Mouse (Mus musculus): ENCODE data around the gene Emx1. TPM values are rescaled to one million over a fixed set of nuclear protein-coding genes. Genes with fewer than 3 reads are reported as not detected.

The Emx1 gene
- polyA plus RNA-seq, 1 experiment from 2014 or later, result 0.38 TPM

GRCm38 (mm10) chr6:85250811-85251241 is 63.6 kb downstream of the Emx1 start:
- no peak overlapping the region for H3K9ac ChIP-seq (ENCODE audit: low read depth, low read length)
- H3K27ac ChIP-seq (ENCODE audit: low read depth, low read length), result no peak overlapping the region
- no peaks in the 10 kb centered on the region for H3K36me3 ChIP-seq (ENCODE audit: control insufficient read depth, insufficient read depth, low read length)
- H3K4me2 ChIP-seq, result no peak overlapping the region
- H3K4me1 ChIP-seq (replicated peaks; ENCODE audit: control insufficient read depth, insufficient read depth, low read length), result 0 out of 2 replicates have a peak, but pooled peaks cover 3% of the 10 kb centered on the region
- 45% methylated on average over 6 of the region's 6 CpGs for WGBS
- no peaks in the 10 kb centered on the region for H3K9me3 ChIP-seq (ENCODE audit: control insufficient read depth, low read length)
- no peak overlapping the region for H3K4me3 ChIP-seq (ENCODE audit: low read depth, low read length)
- H3K27me3 ChIP-seq (replicated peaks; ENCODE audit: control insufficient read depth, insufficient read depth, low read length), result no peaks in the 10 kb centered on the region
- DNase-seq (ENCODE audit: low spot score) (no peak), ATAC-seq (replicated peaks; ENCODE audit: low FRiP score) (no peak)

- Histone ChIP-seq H3K9me3 (ENCODE audit: control insufficient read depth, low read length) (no peaks in the 10 kb centered on the region), H3K36me3 (ENCODE audit: control insufficient read depth, insufficient read depth, low read length) (no peaks in the 10 kb centered on the region), H3K4me3 (ENCODE audit: low read depth, low read length) (no peak overlapping the region), H3K27ac (ENCODE audit: low read depth, low read length) (no peak overlapping the region), H3K4me2 (no peak overlapping the region), H3K27me3 (replicated peaks; ENCODE audit: control insufficient read depth, insufficient read depth, low read length) (no peaks in the 10 kb centered on the region), H3K4me1 (replicated peaks; ENCODE audit: control insufficient read depth, insufficient read depth, low read length) (0 out of 2 replicates have a peak, but pooled peaks cover 3% of the 10 kb centered on the region), H3K9ac (ENCODE audit: low read depth, low read length) (no peak overlapping the region)
- no peak for DNase-seq (ENCODE audit: low spot score)
- WGBS, result 84% methylated on average over 17 of the region's 17 CpGs
- no peak for ATAC-seq (replicated peaks; ENCODE audit: low FRiP score)
Measured at GRCm38 (mm10) chr6:85252251-85253058, 65.2 kb downstream of the Emx1 start.

- no peak for ATAC-seq (replicated peaks; ENCODE audit: low FRiP score)
- Histone ChIP-seq H3K4me1 (replicated peaks; ENCODE audit: control insufficient read depth, insufficient read depth, low read length) (0 out of 2 replicates have a peak, but pooled peaks cover 3% of the 10 kb centered on the region), H3K9me3 (ENCODE audit: control insufficient read depth, low read length) (no peaks in the 10 kb centered on the region), H3K27me3 (replicated peaks; ENCODE audit: control insufficient read depth, insufficient read depth, low read length) (no peaks in the 10 kb centered on the region), H3K36me3 (ENCODE audit: control insufficient read depth, insufficient read depth, low read length) (no peaks in the 10 kb centered on the region), H3K4me3 (ENCODE audit: low read depth, low read length) (no peak overlapping the region), H3K9ac (ENCODE audit: low read depth, low read length) (no peak overlapping the region), H3K4me2 (no peak overlapping the region), H3K27ac (ENCODE audit: low read depth, low read length) (no peak overlapping the region)
- no peak for DNase-seq (ENCODE audit: low spot score)
- WGBS, result 57% methylated on average over 3 of the region's 3 CpGs
Measured at GRCm38 (mm10) chr6:85253275-85253674, 66.0 kb downstream of the Emx1 start.

Other genes starting within 250 kb of the Emx1 start
- gene Exoc6b, start 117.9 kb upstream of the Emx1 start, polyA plus RNA-seq (2014; fragmentation: Nextera tagmentation; extraction: Ambion mirVana), result 10.1 and 10.2 TPM in 2 replicates
- 66.5 and 77.7 TPM in 2 replicates for gene Spr, start 49.7 kb upstream of the Emx1 start, polyA plus RNA-seq (2014; fragmentation: Nextera tagmentation; extraction: Ambion mirVana)
- 3.8 and 4.0 TPM in 2 replicates for gene Sfxn5, start 146.0 kb downstream of the Emx1 start, polyA plus RNA-seq (2014; fragmentation: Nextera tagmentation; extraction: Ambion mirVana)
- 1.0 TPM in 2 replicates for gene Rab11fip5, start 187.2 kb downstream of the Emx1 start, polyA plus RNA-seq (2014; fragmentation: Nextera tagmentation; extraction: Ambion mirVana)
- not detected in 2 replicates for gene Noto, start 236.4 kb downstream of the Emx1 start, polyA plus RNA-seq (2014; fragmentation: Nextera tagmentation; extraction: Ambion mirVana)
- gene Smyd5, start 244.6 kb downstream of the Emx1 start, polyA plus RNA-seq (2014; fragmentation: Nextera tagmentation; extraction: Ambion mirVana), result 65.5 and 68.2 TPM in 2 replicates